30 mouse cellular contexts compared by ENCODE assay signal in genomic region chr10:46329052-46329451, GRCm38 (mm10).
DNase-seq lines count a peak whose midpoint lies in the region; ATAC-seq lines count a peak whose summit lies in the region.
"Had no signal": no experiment of that assay in that cellular context is flagged by ENCODE, and none has a peak within 500 bp of the region (broad histone marks: within the 10 kb centered on the region; RNA-seq: fewer than 3 reads in every experiment).

No protein-coding gene starts in this region.

- no peak for DNase-seq in forebrain, embryonic 11.5 days (ENCODE audit: low spot score)
- peak; percentile 10 for DNase-seq in cerebellum, adult 11 months
- peak; percentile 27 for DNase-seq in cerebellum, adult 8-10 months
- peak; percentile 25 to 57 for DNase-seq in cerebellum, postnatal 25 days
- no peak for DNase-seq in gastrocnemius, postnatal 10 days
- no peak for DNase-seq in thymus, adult 18-20 months
- DNase-seq: adrenal gland, adult 2 months; adrenal gland, postnatal 36 days; gastrocnemius, adult 2 months; heart, adult 2 months; heart, postnatal 4 days; kidney, adult 18-20 months; kidney, postnatal 25 days; liver; lung, adult 2 months; lung, postnatal 10 days; thymus, postnatal 14 days had no signal

- H3K4me3 ChIP-seq in forebrain, embryonic 16.5 days (replicated peaks; ENCODE audit: low read length) = no peak overlapping the region
- H3K4me3 ChIP-seq in forebrain, embryonic 11.5 days (ENCODE audit: low read depth, low read length) = no peak overlapping the region
- H3K4me3 ChIP-seq: embryonic facial prominence, embryonic 13.5 days; forebrain, embryonic 10.5 days; gastrocnemius, adult 2 months; heart, adult 2 months; heart, embryonic 12.5 days; kidney, embryonic 15.5 days; midbrain, embryonic 10.5 days; myocyte; neural tube, embryonic 13.5 days had no signal

- H3K4me1 ChIP-seq in forebrain, embryonic 16.5 days (replicated peaks; ENCODE audit: control insufficient read depth, insufficient read depth, low read length) = no peaks in the 10 kb centered on the region
- no peaks in the 10 kb centered on the region for H3K4me1 ChIP-seq in forebrain, embryonic 11.5 days (replicated peaks; ENCODE audit: control insufficient read depth, insufficient read depth, low read length)
- H3K4me1 ChIP-seq: embryonic facial prominence, embryonic 13.5 days; forebrain, embryonic 10.5 days; heart, embryonic 12.5 days; kidney, embryonic 15.5 days; midbrain, embryonic 10.5 days; neural tube, embryonic 13.5 days had no signal

- WGBS in forebrain, embryonic 16.5 days = 55% methylated on average over 1 of the region's 1 CpGs
- 88% methylated on average over 1 of the region's 1 CpGs for WGBS in forebrain, embryonic 11.5 days

- peak; percentile 54 for ATAC-seq in forebrain, embryonic 16.5 days
- ATAC-seq in forebrain, embryonic 11.5 days (replicated peaks; ENCODE audit: low FRiP score) = no peak
- ATAC-seq: CD4-positive, CD25-positive, alpha-beta regulatory T cell, adult 4 months; inflammation-experienced regulatory T-cells, adult 6 months; midbrain, embryonic 16.5 days had no signal

- no peak overlapping the region for H3K27ac ChIP-seq in forebrain, embryonic 16.5 days (ENCODE audit: low read length)
- no peak overlapping the region for H3K27ac ChIP-seq in forebrain, embryonic 11.5 days (ENCODE audit: low read depth, low read length)
- H3K27ac ChIP-seq: embryonic facial prominence, embryonic 13.5 days; forebrain, embryonic 10.5 days; gastrocnemius, adult 2 months; heart, adult 2 months; hindbrain, embryonic 14.5 days; kidney, embryonic 15.5 days; liver, embryonic 14.5 days; midbrain, embryonic 10.5 days; neural tube, embryonic 13.5 days had no signal

- H3K4me2 ChIP-seq in forebrain, embryonic 16.5 days (ENCODE audit: low read length) = no peak overlapping the region
- no peak overlapping the region for H3K4me2 ChIP-seq in forebrain, embryonic 11.5 days (ENCODE audit: low read depth, low read length, severe bottlenecking)
- H3K4me2 ChIP-seq: embryonic facial prominence, embryonic 13.5 days; heart, embryonic 12.5 days; hindbrain, embryonic 14.5 days; kidney, embryonic 15.5 days; neural tube, embryonic 13.5 days had no signal

- H3K27me3 ChIP-seq in forebrain, embryonic 16.5 days (replicated peaks; ENCODE audit: control insufficient read depth, insufficient read depth, low read length) = no peaks in the 10 kb centered on the region
- H3K27me3 ChIP-seq in forebrain, embryonic 11.5 days (ENCODE audit: control insufficient read depth, insufficient read depth, low read length) = no peaks in the 10 kb centered on the region
- H3K27me3 ChIP-seq: embryonic facial prominence, embryonic 13.5 days; heart, embryonic 12.5 days; kidney, embryonic 15.5 days; neural tube, embryonic 13.5 days had no signal

- H3K9me3 ChIP-seq in forebrain, embryonic 16.5 days (ENCODE audit: control insufficient read depth, low read length) = no peaks in the 10 kb centered on the region
- H3K9me3 ChIP-seq in forebrain, embryonic 11.5 days (ENCODE audit: control insufficient read depth, low read length) = no peaks in the 10 kb centered on the region
- H3K9me3 ChIP-seq: embryonic facial prominence, embryonic 13.5 days; forebrain, embryonic 10.5 days; heart, embryonic 12.5 days; kidney, embryonic 15.5 days; midbrain, embryonic 10.5 days; neural tube, embryonic 13.5 days had no signal

- H3K9ac ChIP-seq in forebrain, embryonic 16.5 days (replicated peaks; ENCODE audit: low read depth, low read length) = no peak overlapping the region
- no peak overlapping the region for H3K9ac ChIP-seq in forebrain, embryonic 11.5 days (ENCODE audit: low read length)
- H3K9ac ChIP-seq: embryonic facial prominence, embryonic 13.5 days; heart, embryonic 12.5 days; hindbrain, embryonic 14.5 days; kidney, embryonic 15.5 days; liver, embryonic 14.5 days; neural tube, embryonic 13.5 days had no signal

- H3K36me3 ChIP-seq in forebrain, embryonic 16.5 days (ENCODE audit: control insufficient read depth, insufficient read depth) = no peaks in the 10 kb centered on the region
- H3K36me3 ChIP-seq in forebrain, embryonic 11.5 days (ENCODE audit: control insufficient read depth, insufficient read depth, low read length) = no peaks in the 10 kb centered on the region
- H3K36me3 ChIP-seq: embryonic facial prominence, embryonic 13.5 days; forebrain, embryonic 10.5 days; heart, embryonic 12.5 days; kidney, embryonic 15.5 days; midbrain, embryonic 10.5 days; neural tube, embryonic 13.5 days had no signal

Comparison
In these comparisons a context has a peak if more than half of its experiments do, and no peak if none do; other contexts are left out.
1. DNase-seq: peak in cerebellum, adult 11 months (single experiment), cerebellum, adult 8-10 months (single experiment) and cerebellum, postnatal 25 days (2 of 2); none in forebrain, embryonic 11.5 days (single experiment), gastrocnemius, postnatal 10 days (single experiment) and thymus, adult 18-20 months (0 of 2).